Mouse (Mus musculus) gastrocnemius, postnatal 10 days (tissue): ENCODE results near the gene Trarg1. TPM values are rescaled to one million over a fixed set of nuclear protein-coding genes. Genes with fewer than 3 reads are reported as not detected.
A peak's percentile ranks its signal among the peaks of the same experiment; 100 is the strongest.

Experiments
- DNase-seq: peaks from one replicate; pipeline ENCODE4 v3.0.0; 2021; ENCODE audit warnings: mixed read lengths
- total RNA-seq, 2 experiments: library from RNA; stranded (reverse); gene quantifications; 2 replicates each; pipeline ENCODE4 v1.2.3; 2021

Trarg1 gene
- total RNA-seq, 2 experiments from 2014 or later = 2.0 to 2.1 TPM

DNA sequence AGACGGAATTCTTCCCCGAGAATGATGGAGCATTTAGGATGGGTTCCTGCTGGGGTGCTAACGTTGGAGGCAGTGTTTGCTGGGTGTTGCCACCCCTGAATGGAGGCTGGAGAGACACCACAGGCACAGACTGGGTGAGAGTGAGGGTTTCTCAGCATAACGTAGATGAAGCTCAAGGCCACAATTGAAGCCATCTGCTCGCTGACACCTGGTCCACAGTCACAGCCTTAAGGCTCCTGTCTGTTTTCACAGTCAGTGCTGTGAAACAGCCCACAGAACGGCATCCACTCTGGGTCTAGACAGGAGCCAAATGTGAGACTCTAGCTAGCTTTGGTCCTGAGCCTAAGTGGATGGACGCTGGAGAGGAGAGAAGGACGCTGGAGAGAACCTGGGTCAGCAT is 5.4 kb upstream of the Trarg1 start:
- DNase-seq = no peak

DNA sequence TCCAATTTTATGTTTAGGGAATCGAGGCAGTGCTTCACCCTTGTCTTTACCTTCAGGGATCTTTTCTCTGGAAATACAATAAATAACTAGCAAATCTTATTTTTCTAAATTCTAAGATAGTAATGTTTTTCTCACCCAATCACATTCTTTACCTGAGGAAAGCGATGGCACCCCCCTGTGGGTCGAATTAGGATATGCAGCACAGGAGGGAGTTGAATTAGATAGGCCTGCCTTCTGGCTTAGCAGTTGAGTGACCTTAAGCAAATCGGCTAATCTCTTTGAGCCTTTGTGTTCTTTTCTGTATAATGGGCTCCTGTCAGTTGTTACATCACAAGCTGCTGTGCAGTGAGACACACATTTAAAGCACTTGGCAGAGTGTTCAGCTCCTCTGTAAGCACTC is 4.9 kb upstream of the Trarg1 start:
- DNase-seq = no peak

DNA sequence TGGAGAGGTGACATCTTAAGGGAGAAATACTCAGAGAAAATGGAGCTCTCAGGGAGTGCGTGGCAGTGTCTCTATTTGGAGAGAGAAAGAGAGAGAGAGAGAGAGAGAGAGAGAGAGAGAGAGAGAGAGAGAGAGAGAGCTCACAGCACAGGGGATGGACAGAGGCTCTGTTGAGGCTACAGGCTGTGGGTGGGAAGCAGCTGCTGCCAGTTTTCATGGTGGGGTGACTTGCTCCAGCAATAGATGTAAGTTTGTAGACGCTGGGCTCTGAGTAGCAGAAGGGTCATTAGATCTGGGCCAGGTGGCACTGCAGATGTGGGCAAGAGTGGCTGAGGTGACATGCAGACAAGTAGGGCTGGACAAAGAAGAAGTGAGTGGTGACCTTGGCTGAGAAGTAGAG is 6.0 kb downstream of the Trarg1 start:
- DNase-seq = no peak

DNA sequence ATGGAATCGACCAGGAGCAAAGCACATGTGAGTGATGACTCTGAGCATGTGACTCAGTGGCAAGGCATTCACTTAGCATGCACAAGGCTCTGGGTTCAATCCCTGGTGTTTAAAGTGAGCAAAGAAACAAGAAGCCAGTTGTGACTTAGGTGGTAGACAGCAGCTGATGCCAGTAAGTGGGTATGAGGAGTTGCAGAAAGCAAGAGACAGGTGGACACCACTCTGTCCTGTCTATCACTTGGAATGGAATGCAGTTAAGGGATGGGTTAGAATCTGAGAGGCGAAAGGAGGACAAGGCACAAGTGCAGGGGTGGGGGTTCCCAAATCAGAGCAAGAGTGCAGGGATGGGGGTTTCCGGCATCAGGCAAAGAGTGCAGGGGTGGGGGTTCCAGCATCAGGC is 12.5 kb downstream of the Trarg1 start:
- no peak for DNase-seq

DNA sequence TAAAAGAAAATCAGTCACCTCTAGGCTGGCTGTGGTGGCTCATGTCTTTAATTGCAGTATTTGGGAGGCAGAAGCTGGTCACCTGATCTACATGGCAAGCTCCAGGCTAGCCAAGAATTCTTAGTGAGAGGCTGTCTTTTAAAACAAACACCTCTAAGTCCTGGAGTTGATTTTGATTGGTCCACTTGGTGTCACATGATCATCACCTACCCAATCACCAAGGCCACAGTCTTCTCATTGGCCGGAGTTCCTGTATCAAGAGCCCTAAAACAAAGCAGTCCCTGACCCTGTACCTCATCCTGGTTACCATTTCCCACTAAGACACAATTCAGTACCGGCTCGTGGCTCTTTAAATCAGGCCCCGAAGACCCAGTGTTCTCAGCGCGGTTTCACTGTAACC is 16.2 kb downstream of the Trarg1 start:
- no peak for DNase-seq

DNA sequence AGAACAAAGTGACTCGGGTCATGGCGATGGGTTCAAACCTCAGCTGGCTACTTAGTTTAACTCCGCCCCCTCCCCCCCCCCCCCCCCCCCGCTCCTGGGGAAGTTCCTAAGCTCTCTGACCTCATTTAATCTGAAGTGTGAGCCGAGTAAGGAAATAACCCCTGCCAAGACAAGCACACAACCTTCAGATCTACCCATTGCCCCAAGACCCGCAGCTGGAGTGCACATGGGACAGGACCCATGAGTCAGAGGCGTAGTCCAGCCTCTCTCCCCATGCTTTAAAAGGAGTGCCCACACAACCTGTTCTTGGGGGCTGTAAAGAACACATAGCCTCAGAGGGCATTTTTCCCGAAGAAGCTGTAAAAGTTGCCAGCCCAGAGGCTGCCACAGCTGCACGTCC is 20.0 kb downstream of the Trarg1 start:
- no peak for DNase-seq

DNA sequence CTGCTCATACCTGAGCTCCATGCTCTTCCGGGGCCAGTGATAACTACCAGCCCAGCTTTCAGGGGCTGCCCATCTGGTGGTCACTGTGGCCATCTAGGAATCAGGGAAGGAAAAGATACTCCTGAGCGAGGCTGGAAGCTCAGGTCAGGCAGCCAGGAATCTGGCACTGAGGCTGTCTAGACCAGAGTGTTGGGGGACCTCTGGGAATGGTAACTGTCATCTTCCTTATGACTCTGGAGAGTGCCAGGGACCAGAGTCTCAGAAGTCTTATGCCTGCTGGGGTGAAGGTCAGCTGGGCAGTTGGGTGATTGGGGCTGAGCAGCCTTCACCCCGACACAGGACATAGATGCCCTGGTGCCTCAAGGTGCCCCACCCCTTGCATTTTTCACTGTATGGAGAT is 28.0 kb downstream of the Trarg1 start:
- no peak for DNase-seq

DNA sequence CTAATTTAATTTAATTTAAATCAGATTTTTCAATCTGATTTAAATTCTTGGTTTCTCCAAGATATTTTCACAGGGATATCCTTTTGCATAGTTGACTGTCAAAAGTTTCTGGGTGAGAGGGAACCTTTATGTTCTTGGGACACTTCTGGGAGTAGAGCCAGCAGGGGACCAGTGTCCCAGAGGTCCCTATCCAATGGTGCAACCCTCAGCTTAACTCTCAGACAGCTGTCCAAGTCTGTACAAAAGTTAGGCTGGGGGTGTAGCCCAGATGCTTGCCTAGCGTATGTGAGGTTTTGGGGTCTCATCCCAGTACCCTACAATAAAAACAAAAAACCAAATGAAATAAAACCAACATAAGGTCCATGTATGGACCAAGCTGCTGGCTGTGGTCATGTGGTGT is 28.5 kb downstream of the Trarg1 start:
- no peak for DNase-seq

DNA sequence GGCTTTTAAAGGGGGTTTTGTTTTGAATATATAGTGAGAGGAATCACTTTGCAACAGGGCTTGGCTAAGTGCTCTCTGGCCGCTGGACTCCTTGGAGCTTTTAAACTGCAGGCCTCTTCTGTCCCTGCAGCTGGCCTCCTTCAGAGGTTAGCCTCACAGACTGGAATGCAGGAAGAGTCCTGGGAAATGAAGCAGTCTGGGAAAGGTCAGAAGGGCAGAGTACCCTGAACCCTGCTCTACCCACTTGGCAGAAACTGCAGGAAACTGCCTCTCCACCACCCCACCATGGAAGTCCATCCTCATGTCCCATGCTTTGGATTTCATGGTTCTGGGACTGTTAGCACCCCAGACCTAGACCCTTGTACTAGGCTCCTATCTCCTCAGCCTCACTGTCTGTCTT is 29.3 kb downstream of the Trarg1 start:
- DNase-seq = no peak

DNA sequence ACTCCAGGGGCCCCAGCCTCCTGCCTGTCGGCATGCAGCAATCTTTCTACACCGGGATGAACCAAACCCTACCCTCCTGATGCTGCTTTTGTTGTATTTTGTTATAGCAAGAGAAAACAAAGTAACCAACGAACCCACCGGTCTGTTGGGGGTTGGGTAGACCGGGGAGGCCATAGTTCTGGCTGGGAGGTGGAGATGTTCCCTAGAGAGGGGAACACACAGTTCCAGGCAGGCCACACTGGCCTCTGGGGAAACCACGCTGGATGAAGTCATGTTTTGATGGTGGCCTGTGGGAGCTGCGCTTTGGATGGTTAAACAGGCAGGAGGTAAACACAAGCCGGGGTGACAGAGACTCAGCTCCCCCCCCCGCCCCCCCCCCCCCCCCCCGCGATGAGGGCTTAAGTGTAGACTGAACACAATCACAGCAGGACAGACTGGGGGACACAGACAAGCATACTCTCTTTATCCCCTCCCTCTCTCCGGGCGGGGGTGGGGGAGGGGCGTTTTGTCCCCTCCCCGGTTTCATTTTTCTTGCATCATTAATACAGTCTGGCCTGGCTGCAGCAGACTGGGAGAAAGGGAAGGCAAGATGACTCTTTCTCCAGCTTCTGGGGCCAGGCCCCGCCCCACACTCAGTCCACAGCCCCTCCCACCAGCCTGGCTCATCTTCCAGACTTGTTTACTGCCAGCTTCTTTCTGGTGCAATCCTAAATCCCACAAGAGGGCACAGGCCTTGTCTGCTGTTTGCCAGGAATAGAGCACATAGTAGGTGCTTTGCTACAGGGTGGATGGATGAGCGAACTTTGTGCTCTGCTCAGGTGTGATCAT is 30.2 kb downstream of the Trarg1 start:
- DNase-seq = peak; percentile 32

DNA sequence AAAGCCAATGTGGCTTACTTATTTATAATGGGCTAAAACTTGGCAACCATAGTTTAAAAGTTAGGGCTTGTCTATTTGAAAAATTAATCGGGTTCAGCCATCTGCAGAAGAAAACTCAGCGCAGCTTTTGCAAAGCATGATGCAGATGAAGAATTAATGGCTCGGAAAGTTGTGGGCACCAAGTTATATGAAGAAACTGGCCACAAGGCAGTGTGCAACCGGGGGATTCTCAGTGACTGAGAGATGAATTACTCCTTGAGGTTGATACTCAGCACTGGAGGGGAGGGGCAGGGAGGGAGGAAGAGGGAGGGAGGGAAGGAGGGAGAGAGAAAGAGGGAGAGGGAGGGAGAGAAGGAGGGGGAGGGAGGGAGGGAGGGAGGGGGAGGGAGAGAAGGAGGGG is 37.4 kb downstream of the Trarg1 start:
- DNase-seq = no peak

DNA sequence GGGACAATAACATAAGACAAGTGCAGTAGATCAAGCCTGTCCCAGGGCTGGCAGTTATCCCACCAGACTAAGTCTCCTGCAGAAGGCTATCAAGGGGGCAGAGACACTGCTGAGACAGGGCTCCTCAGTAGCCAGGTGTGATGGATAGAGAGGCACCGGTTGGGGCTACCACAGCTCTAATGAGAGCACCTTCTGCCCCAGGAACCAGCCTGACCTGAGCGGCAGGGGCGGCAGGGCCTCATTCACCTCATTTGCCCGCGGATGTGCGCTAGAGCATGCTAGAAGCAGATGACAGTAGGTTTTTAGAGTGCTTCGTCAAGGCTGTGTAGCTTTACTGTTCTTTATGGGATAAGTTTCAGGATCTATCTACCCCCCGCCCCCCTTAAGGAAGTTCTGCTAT is 44.3 kb downstream of the Trarg1 start:
- DNase-seq = no peak

DNA sequence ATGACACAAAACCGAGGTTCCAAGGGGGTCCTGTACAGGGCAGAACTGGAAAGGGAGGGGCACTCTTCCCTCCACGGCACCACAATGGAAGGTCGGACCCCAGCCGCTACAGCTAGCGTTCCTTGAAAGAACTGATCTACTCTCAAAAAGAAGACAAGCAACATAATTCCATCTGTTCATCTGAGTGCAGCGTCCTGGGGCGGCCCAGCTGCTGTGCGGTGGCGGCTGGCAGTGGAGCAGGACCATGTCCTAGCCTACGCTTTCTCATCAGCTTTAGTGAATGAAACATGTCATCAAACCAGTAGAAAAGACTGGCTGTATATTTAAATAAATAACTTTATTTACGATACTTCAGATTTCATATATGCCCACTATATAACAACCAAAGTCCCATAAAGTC is 48.5 kb downstream of the Trarg1 start:
- DNase-seq = no peak

DNA sequence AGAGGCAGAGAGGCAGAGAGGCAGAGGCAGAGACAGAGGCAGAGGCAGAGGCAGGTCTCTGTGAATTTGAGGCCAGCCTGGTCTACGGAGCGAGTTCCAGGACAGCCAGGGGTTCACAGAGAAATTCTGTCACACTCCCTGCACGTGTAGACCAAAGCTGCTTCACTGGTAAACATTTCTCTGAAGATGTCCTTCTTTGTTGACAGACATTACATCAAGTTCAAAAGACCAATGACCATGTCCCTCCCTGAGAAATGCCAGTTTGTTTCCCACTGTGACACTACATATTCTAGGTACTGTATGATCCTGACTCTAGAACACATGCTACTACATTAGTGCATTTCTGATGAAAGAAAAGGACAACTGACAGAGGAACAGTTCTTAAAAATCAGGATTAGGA is 51.0 kb downstream of the Trarg1 start:
- DNase-seq = no peak

DNA sequence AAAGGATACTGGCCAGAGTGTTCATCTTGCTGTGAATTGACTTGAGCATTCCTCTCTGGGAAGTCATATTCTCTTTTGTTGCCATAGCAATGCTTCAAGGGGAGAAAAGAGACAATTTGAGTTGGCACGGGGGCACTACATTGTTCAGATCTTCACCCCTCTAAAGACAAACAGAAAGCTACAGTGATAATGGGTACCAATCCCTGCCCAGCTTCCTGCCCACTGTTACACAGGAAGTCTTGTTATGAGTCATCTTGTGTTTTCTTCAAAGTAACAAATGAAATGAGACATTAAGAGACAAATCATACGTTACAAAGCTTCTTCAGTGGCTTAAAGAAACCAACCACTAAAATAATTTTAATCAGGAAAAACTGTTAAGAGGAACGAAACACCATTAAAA is 55.0 kb downstream of the Trarg1 start:
- no peak for DNase-seq

DNA sequence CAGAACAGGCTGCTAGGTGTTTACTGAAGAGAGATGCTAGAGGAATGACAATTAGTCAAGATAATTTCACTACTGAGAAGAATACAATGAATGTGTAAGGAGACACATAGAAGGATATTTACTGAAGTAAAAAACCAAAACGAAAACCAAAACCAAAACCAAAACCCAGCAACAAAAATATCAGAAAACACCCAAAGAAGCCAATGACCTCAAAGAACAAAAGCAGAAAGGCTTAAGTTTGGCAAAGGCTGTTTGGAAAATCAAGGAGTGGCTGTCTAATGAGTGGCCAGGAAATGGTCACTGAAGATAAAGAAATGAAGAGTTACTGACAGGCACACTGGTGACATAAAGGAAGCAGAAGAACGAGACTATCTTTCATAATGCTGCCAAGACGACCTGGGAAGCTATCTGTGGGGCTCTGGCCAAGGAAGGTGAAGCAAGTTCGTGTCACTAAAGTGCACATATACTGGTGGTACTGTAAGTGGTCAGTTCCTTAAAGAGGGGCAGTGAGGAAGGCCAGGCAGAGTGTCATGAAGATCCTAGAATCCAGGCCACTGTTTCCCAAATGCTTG is 56.2 kb downstream of the Trarg1 start:
- no peak for DNase-seq

DNA sequence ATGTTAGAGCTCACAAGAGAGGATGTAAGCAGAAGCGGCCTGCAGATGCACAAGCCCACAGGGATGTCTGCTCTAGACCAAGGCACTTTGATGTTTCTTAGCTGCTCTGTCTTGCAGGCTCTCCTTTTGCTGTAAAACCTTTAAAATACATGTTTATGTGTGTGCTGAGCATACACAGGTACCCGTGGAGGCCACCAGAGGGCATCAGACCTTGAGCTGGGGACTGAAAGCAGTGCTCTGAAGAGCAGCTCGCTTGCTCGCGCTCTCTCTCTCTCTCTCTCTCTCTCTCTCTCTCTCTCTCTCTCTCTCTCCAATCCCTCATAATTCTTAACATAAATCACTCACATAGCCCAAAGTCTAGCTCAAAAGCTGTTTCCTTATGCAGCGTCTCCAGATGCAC is 59.5 kb downstream of the Trarg1 start:
- DNase-seq = peak; percentile 18

DNA sequence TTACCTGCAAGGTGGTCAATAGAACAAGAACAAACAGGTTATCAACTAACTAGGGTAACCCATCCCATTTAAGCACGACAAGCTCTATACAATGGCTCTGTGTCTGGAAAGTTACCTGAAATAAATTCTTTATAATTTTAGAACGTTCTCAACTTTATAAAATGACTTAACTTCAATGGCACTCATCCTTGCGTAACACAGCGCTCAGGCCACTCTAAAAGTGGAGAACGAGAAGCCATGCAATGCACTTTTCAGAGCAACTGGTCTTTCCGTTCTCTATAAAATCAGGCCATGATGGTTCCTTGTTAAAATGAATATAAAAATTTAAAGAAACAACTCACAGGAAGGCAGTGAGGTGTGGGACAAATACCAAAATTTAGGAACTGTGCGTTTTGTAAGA is 62.9 kb downstream of the Trarg1 start:
- no peak for DNase-seq

DNA sequence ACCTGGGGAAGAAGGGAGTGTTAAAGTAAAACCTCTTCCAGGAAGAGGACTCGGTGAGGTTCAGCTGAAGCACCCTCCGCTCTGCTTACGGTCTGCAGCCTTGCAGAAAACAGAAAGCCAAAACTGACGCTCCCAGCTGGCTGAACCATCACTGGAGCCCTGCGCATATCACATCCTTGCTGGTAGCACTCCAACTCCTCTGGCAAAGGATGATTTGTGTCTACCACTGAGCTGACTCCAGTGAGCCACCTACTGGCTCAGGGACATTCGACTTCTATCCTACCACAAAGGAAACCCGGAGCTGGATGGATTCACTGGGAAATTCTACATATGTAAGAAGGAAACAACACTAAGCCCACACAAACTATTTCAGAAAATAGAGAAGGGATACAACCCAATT is 64.9 kb downstream of the Trarg1 start:
- DNase-seq = peak; percentile 40

DNA sequence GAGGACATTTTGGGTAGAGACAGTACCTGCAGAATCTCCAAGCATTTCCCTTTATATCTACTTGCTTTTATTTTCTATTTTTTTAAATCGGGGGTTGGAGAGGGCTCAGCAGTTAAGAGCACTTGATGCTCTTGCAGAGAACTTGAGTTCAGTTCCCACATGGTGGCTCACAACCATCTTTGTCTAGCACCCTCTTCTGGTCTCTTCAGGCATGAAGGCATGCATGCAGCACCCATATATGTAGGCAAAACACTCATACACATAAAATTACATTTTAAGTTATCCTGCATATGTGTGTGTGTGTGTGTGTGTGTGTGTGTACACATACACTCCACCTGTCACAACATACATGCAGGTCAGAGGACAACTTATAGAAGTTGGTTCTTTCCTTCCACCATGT is 66.3 kb downstream of the Trarg1 start:
- no peak for DNase-seq
